Mouse (Mus musculus): Measurements from ENCODE around the gene Ptprcap.
A peak's percentile ranks its signal among the peaks of the same experiment; 100 is the strongest.
"Not testable (repeated sequence)": the region's sequence is repeated elsewhere in the genome, so short reads cannot be mapped to it uniquely, and the experiment has no call there.

Gene Ptprcap

GRCm38 (mm10) chr19:4125741-4126696 lies 27.4 kb upstream of the Ptprcap start, which contains the start of gene Aip:
Gene Aip (minus strand): TSS chr19:4125858.
- DNase-seq (ENCODE audit: low spot score in 2 of 2), result peak; percentile 99

GRCm38 (mm10) chr19:4126759-4127495 lies 26.5 kb upstream of the Ptprcap start:
- no peak for DNase-seq (ENCODE audit: low spot score in 2 of 2)

- DNase-seq (ENCODE audit: low spot score in 2 of 2), result no peak
Observed at GRCm38 (mm10) chr19:4129462-4129861, 23.9 kb upstream of the Ptprcap start.

GRCm38 (mm10) chr19:4130106-4130505 lies 23.3 kb upstream of the Ptprcap start:
- DNase-seq (ENCODE audit: low spot score in 2 of 2), result no peak

- peak in 1 of 2 experiments; percentile 73 for DNase-seq (ENCODE audit: low spot score in 2 of 2)
Observed at GRCm38 (mm10) chr19:4131075-4131474, 22.3 kb upstream of the Ptprcap start.

GRCm38 (mm10) chr19:4131768-4132167 lies 21.6 kb upstream of the Ptprcap start:
- no peak for DNase-seq (ENCODE audit: low spot score in 2 of 2)

GRCm38 (mm10) chr19:4134354-4134753 lies 19.1 kb upstream of the Ptprcap start:
- DNase-seq (ENCODE audit: low spot score in 2 of 2), result no peak

GRCm38 (mm10) chr19:4135229-4135962 lies 18.0 kb upstream of the Ptprcap start:
- DNase-seq (ENCODE audit: low spot score in 2 of 2), result not testable (repeated sequence)

GRCm38 (mm10) chr19:4135963-4136345 lies 17.4 kb upstream of the Ptprcap start:
- DNase-seq (ENCODE audit: low spot score in 2 of 2), result not testable (repeated sequence)

- DNase-seq (ENCODE audit: low spot score in 2 of 2), result no peak
Observed at GRCm38 (mm10) chr19:4136463-4136862, 16.9 kb upstream of the Ptprcap start.

- no peak for DNase-seq (ENCODE audit: low spot score in 2 of 2)
Observed at GRCm38 (mm10) chr19:4137913-4138312, 15.5 kb upstream of the Ptprcap start.

- DNase-seq (ENCODE audit: low spot score in 2 of 2), result no peak
Observed at GRCm38 (mm10) chr19:4139446-4139845, 14.0 kb upstream of the Ptprcap start, which contains the start of gene Gpr152. Gene Gpr152 (plus strand): TSS chr19:4139787.

GRCm38 (mm10) chr19:4140147-4140546 lies 13.3 kb upstream of the Ptprcap start:
- DNase-seq (ENCODE audit: low spot score in 2 of 2), result no peak

GRCm38 (mm10) chr19:4142416-4143173 lies 10.8 kb upstream of the Ptprcap start:
- DNase-seq (ENCODE audit: low spot score in 2 of 2), result no peak

GRCm38 (mm10) chr19:4143759-4144268 lies 9.6 kb upstream of the Ptprcap start, which contains the start of gene Cabp4:
Gene Cabp4 (minus strand): TSS chr19:4144033.
- no peak for DNase-seq (ENCODE audit: low spot score in 2 of 2)

GRCm38 (mm10) chr19:4144550-4145498 lies 8.6 kb upstream of the Ptprcap start:
- peak in 1 of 2 experiments; percentile 48 for DNase-seq (ENCODE audit: low spot score in 2 of 2)

GRCm38 (mm10) chr19:4145936-4146335 lies 7.5 kb upstream of the Ptprcap start:
- DNase-seq (ENCODE audit: low spot score in 2 of 2), result no peak

GRCm38 (mm10) chr19:4146366-4147021 lies 6.9 kb upstream of the Ptprcap start:
- DNase-seq (ENCODE audit: low spot score in 2 of 2), result no peak

- DNase-seq (ENCODE audit: low spot score in 2 of 2), result no peak
Observed at GRCm38 (mm10) chr19:4147022-4147405, 6.4 kb upstream of the Ptprcap start.

Measured in spleen, postnatal 4 days (tissue).